26 mouse cellular contexts compared by ENCODE assay signal in the genomic region with DNA sequence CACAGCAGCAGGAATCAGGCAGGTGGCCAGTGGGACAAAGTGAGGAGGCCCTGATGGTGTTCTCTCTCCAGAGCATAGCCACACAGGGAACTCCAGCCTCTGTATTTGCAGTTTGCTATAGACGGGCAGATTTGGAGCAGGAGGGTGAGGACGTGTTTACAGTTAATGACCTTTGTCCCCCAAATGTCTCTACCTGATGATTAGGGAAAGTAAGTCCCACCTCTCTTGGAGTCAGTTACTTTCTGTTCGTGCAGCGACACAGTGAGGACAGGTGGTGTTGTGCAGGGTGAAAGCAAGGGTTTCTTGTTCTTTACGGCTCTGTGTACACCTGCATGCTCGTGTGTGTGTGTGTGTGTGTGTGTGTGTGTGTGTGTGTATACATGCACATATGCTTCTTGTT.
DNase-seq lines count a peak whose midpoint lies in the region; ATAC-seq and TF ChIP-seq lines count a peak whose summit lies in the region.
"Had no signal": no experiment of that assay in that cellular context is flagged by ENCODE, and none has a peak within 500 bp of the region (broad histone marks: within the 10 kb centered on the region; RNA-seq: fewer than 3 reads in every experiment).

No protein-coding gene starts in this region.

- no peak overlapping the region for H3K27ac ChIP-seq in lung, postnatal 0 days (ENCODE audit: low read length)
- no peak overlapping the region for H3K27ac ChIP-seq in liver, embryonic 13.5 days
- H3K27ac ChIP-seq in stomach, embryonic 14.5 days (ENCODE audit: low read length), result no peak overlapping the region
- no peak overlapping the region for H3K27ac ChIP-seq in kidney, embryonic 16.5 days (ENCODE audit: low read length)
- H3K27ac ChIP-seq: forebrain, embryonic 10.5 days; heart, adult 2 months; hindbrain, embryonic 15.5 days; limb, embryonic 10.5 days; midbrain, embryonic 15.5 days; neural tube, embryonic 12.5 days had no signal

- H3K4me1 ChIP-seq in lung, postnatal 0 days (ENCODE audit: insufficient read depth, low read depth, low read length), result no peaks in the 10 kb centered on the region
- no peaks in the 10 kb centered on the region for H3K4me1 ChIP-seq in lung, adult 2 months (ENCODE audit: control insufficient read depth, insufficient read depth, low read length)
- no peaks in the 10 kb centered on the region for H3K4me1 ChIP-seq in liver, embryonic 13.5 days (replicated peaks)
- H3K4me1 ChIP-seq in stomach, embryonic 14.5 days (ENCODE audit: control insufficient read depth, insufficient read depth, low read length), result no peaks in the 10 kb centered on the region
- no peaks in the 10 kb centered on the region for H3K4me1 ChIP-seq in kidney, embryonic 16.5 days (ENCODE audit: insufficient read depth, low read length)
- H3K4me1 ChIP-seq: forebrain, embryonic 10.5 days; hindbrain, embryonic 15.5 days; limb, embryonic 10.5 days; midbrain, embryonic 15.5 days; neural tube, embryonic 12.5 days had no signal

- no peak for TF ChIP-seq EP300 in lung, postnatal 0 days (IDR thresholded peaks at IDR 0.05)

- H3K9ac ChIP-seq in lung, postnatal 0 days (replicated peaks; ENCODE audit: low read depth), result no peak overlapping the region
- no peak overlapping the region for H3K9ac ChIP-seq in liver, embryonic 13.5 days
- H3K9ac ChIP-seq in stomach, embryonic 14.5 days (replicated peaks; ENCODE audit: low read depth, low read length), result no peak overlapping the region
- H3K9ac ChIP-seq in kidney, embryonic 16.5 days (replicated peaks; ENCODE audit: low read length), result no peak overlapping the region
- H3K9ac ChIP-seq: forebrain, postnatal 0 days; hindbrain, embryonic 15.5 days; midbrain, embryonic 15.5 days; neural tube, embryonic 12.5 days had no signal

- DNase-seq in lung, postnatal 0 days (ENCODE audit: low spot score), result no peak
- DNase-seq in lung, adult 2 months, result no peak
- DNase-seq in liver, embryonic 13.5 days, result no peak
- no peak for DNase-seq in cerebellum, postnatal 36 days
- DNase-seq in heart, adult 8-10 months (ENCODE audit: low spot score), result no peak
- DNase-seq: adrenal gland, postnatal 25 days; cerebellum, adult 9-11 months; forebrain, postnatal 0 days; gastrocnemius, postnatal 25 days; heart, adult 2 months; heart, postnatal 4 days; kidney, adult 2 months; kidney, postnatal 10 days; lung, adult 18-20 months; lung, postnatal 4 days; right cerebral cortex, postnatal 25 days; thymus, adult 2 months; thymus, postnatal 4 days had no signal

- 46% methylated on average over 6 of the region's 6 CpGs for WGBS in lung, postnatal 0 days
- WGBS in lung, adult 2 months, result 48% methylated on average over 6 of the region's 6 CpGs
- 56% methylated on average over 6 of the region's 6 CpGs for WGBS in liver, embryonic 13.5 days (ENCODE audit: insufficient replicate concordance)
- WGBS in stomach, embryonic 14.5 days, result 59% methylated on average over 6 of the region's 6 CpGs
- 59% methylated on average over 6 of the region's 6 CpGs for WGBS in kidney, embryonic 16.5 days

- no peaks in the 10 kb centered on the region for H3K27me3 ChIP-seq in lung, postnatal 0 days (replicated peaks; ENCODE audit: insufficient read depth, low read length)
- H3K27me3 ChIP-seq in liver, embryonic 13.5 days, result no peaks in the 10 kb centered on the region
- H3K27me3 ChIP-seq in stomach, embryonic 14.5 days (ENCODE audit: control insufficient read depth, insufficient read depth, low read length), result no peaks in the 10 kb centered on the region
- H3K27me3 ChIP-seq in kidney, embryonic 16.5 days (ENCODE audit: insufficient read depth, low read length), result no peaks in the 10 kb centered on the region
- H3K27me3 ChIP-seq: hindbrain, embryonic 15.5 days; midbrain, embryonic 15.5 days; neural tube, embryonic 12.5 days had no signal

- peak; percentile 25 for TF ChIP-seq CTCF in lung, postnatal 0 days (IDR thresholded peaks at IDR 0.05)
- TF ChIP-seq CTCF in lung, adult 2 months (IDR thresholded peaks at IDR 0.05; ENCODE audit: insufficient read depth, low read length), result no peak

- no peaks in the 10 kb centered on the region for H3K36me3 ChIP-seq in lung, postnatal 0 days (ENCODE audit: insufficient read depth, low read length)
- H3K36me3 ChIP-seq in liver, embryonic 13.5 days, result no peaks in the 10 kb centered on the region
- no peaks in the 10 kb centered on the region for H3K36me3 ChIP-seq in stomach, embryonic 14.5 days (ENCODE audit: control insufficient read depth, insufficient read depth, low read length)
- H3K36me3 ChIP-seq in kidney, embryonic 16.5 days (ENCODE audit: insufficient read depth, low read length), result no peaks in the 10 kb centered on the region
- H3K36me3 ChIP-seq: forebrain, embryonic 10.5 days; hindbrain, embryonic 15.5 days; limb, embryonic 10.5 days; midbrain, embryonic 15.5 days; neural tube, embryonic 12.5 days had no signal

- no peak for ATAC-seq in lung, postnatal 0 days
- peak; percentile 65 for ATAC-seq in liver, embryonic 13.5 days (ENCODE audit: low read depth)
- peak; percentile 49; the same call in 1 of the 2 replicates for ATAC-seq in stomach, embryonic 14.5 days (ENCODE audit: insufficient number of reproducible peaks, insufficient read depth, low FRiP score, low read depth)
- ATAC-seq in megakaryocyte-erythroid progenitor cell, adult 5-6 weeks (replicated peaks; ENCODE audit: low FRiP score, low TSS enrichment, poor library complexity, severe bottlenecking), result no peak
- no peak for ATAC-seq in kidney, embryonic 16.5 days (ENCODE audit: low FRiP score, low TSS enrichment)
- ATAC-seq: forebrain, postnatal 0 days; midbrain, embryonic 15.5 days had no signal

- no peaks in the 10 kb centered on the region for H3K9me3 ChIP-seq in lung, postnatal 0 days (ENCODE audit: low read length)
- no peaks in the 10 kb centered on the region for H3K9me3 ChIP-seq in liver, embryonic 13.5 days (replicated peaks)
- no peaks in the 10 kb centered on the region for H3K9me3 ChIP-seq in stomach, embryonic 14.5 days (ENCODE audit: control insufficient read depth, low read depth, low read length)
- H3K9me3 ChIP-seq in kidney, embryonic 16.5 days (ENCODE audit: low read length), result no peaks in the 10 kb centered on the region
- H3K9me3 ChIP-seq: forebrain, embryonic 10.5 days; hindbrain, embryonic 15.5 days; limb, embryonic 10.5 days; midbrain, embryonic 15.5 days; neural tube, embryonic 12.5 days had no signal

- TF ChIP-seq POLR2A in lung, adult 2 months (IDR thresholded peaks at IDR 0.05; ENCODE audit: borderline replicate concordance, extremely low read depth, low read depth, low read length), result no peak

- no peak overlapping the region for H3K4me3 ChIP-seq in lung, postnatal 0 days (ENCODE audit: low read depth, low read length)
- H3K4me3 ChIP-seq in lung, adult 2 months (replicated peaks; ENCODE audit: extremely low read depth, low read depth, low read length), result no peak overlapping the region
- no peak overlapping the region for H3K4me3 ChIP-seq in liver, embryonic 13.5 days (replicated peaks)
- H3K4me3 ChIP-seq in stomach, embryonic 14.5 days (ENCODE audit: low read depth, low read length), result no peak overlapping the region
- no peak overlapping the region for H3K4me3 ChIP-seq in kidney, embryonic 16.5 days (ENCODE audit: low read length)
- H3K4me3 ChIP-seq: forebrain, embryonic 10.5 days; heart, adult 2 months; hindbrain, embryonic 15.5 days; limb, embryonic 10.5 days; midbrain, embryonic 15.5 days; neural tube, embryonic 12.5 days had no signal

- H3K4me2 ChIP-seq in lung, postnatal 0 days (replicated peaks; ENCODE audit: low read depth, low read length), result no peak overlapping the region
- no peak overlapping the region for H3K4me2 ChIP-seq in liver, embryonic 13.5 days
- no peak overlapping the region for H3K4me2 ChIP-seq in stomach, embryonic 14.5 days (replicated peaks; ENCODE audit: low read depth, low read length)
- no peak overlapping the region for H3K4me2 ChIP-seq in kidney, embryonic 16.5 days (replicated peaks; ENCODE audit: low read depth, low read length)
- H3K4me2 ChIP-seq: hindbrain, embryonic 15.5 days; midbrain, embryonic 15.5 days; neural tube, embryonic 12.5 days had no signal

Comparison
In these comparisons a context has a peak if more than half of its experiments do, and no peak if none do; other contexts are left out.
1. ATAC-seq: peak in liver, embryonic 13.5 days (single experiment) and stomach, embryonic 14.5 days (single experiment); none in lung, postnatal 0 days (single experiment), megakaryocyte-erythroid progenitor cell, adult 5-6 weeks (single experiment) and kidney, embryonic 16.5 days (single experiment).